Mouse (Mus musculus): ENCODE results near the gene Atf6b.

DNA sequence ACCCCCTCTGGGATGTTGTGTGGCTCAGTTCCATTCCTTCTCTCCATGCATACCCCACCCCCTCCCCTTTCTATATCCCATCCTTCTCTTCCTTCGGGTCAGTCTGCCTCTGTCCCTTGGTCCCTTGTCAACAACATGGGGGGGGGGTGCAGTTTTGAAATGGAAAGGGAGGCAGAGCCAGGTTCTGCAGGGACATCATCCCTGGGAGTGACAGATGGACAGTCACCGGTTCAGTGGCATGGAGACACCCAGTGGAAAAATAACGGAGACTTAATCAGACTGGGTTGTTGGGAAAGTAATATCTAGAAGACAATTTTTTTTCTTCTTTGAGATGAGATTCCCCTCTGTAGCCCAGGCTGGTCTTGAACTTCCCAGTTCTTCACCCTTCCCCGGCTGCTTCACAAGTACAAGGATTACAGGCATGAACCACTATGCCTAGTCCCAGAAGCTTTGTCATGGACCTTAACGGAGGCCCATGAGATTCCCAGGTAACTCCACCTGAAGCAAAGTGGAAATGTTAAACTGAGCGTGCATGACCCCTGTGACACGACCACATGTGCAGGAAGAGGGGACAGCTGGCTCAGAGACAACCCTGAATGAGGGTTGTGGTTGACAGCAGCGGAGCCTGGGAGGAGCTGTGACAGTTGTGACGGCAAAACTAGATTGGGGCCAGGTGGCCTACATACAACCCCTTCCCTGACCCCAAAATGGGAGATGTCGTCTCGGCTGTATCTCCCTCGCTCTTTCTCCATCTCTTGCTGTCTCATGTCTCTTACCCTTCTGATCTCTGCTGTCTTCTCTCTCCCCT, 16.9 kb upstream of the Atf6b start:
- TF ChIP-seq FOSL1 (IDR thresholded peaks at IDR 0.05; ENCODE audit: insufficient read depth, low read length, poor library complexity, severe bottlenecking) = no peak
- no peak for TF ChIP-seq CTCF (IDR thresholded peaks at IDR 0.05; ENCODE audit: control insufficient read depth, insufficient read depth, insufficient read length)
